Mouse (Mus musculus) kidney, adult 9 months (tissue): ENCODE results near the gene Zfp276.
A peak's percentile ranks its signal among the peaks of the same experiment; 100 is the strongest.
"Not testable (repeated sequence)": the region's sequence is repeated elsewhere in the genome, so short reads cannot be mapped to it uniquely, and the experiment has no call there.

Source experiments
- DNase-seq: peaks from one replicate; pipeline ENCODE4 v3.0.0; 2022

The Zfp276 gene

GRCm38 (mm10) chr8:123254099-123254885, at the start of gene Zfp276, which contains the start of gene Vps9d1:
Zfp276 (plus strand) TSS chr8:123254195.
Vps9d1 (minus strand) TSS chr8:123254348.
- DNase-seq: peak; percentile 80

- no peak for DNase-seq
These were observed 42.1 kb upstream of the Zfp276 start for GRCm38 (mm10) chr8:123211876-123212275.

- DNase-seq: peak; percentile 98
These were observed 41.5 kb upstream of the Zfp276 start, which contains the start of the genes Chmp1a and Spata33 for GRCm38 (mm10) chr8:123212321-123213117. Chmp1a (minus strand) TSS chr8:123212763. Spata33 (plus strand) TSS chr8:123212832.

GRCm38 (mm10) chr8:123213118-123213772, 40.8 kb upstream of the Zfp276 start:
- no peak for DNase-seq

- DNase-seq: no peak
These were observed 38.6 kb upstream of the Zfp276 start for GRCm38 (mm10) chr8:123215430-123215829.

- no peak for DNase-seq
These were observed 33.1 kb upstream of the Zfp276 start for GRCm38 (mm10) chr8:123220917-123221316.

- DNase-seq: peak; percentile 93
These were observed 29.4 kb upstream of the Zfp276 start, which contains the start of gene Cdk10 for GRCm38 (mm10) chr8:123224278-123225266. Cdk10 (plus strand) TSS chr8:123224842.

GRCm38 (mm10) chr8:123228416-123228815, 25.6 kb upstream of the Zfp276 start:
- no peak for DNase-seq

GRCm38 (mm10) chr8:123230326-123230725, 23.7 kb upstream of the Zfp276 start:
- not testable (repeated sequence) for DNase-seq

GRCm38 (mm10) chr8:123231742-123232141, 22.3 kb upstream of the Zfp276 start:
- no peak for DNase-seq

GRCm38 (mm10) chr8:123232553-123232952, 21.4 kb upstream of the Zfp276 start:
- no peak for DNase-seq

- DNase-seq: no peak
These were observed 20.7 kb upstream of the Zfp276 start for GRCm38 (mm10) chr8:123233300-123233699.

- DNase-seq: no peak
These were observed 20.2 kb upstream of the Zfp276 start for GRCm38 (mm10) chr8:123233760-123234159.

GRCm38 (mm10) chr8:123234918-123235519, 19.0 kb upstream of the Zfp276 start:
- DNase-seq: no peak

- DNase-seq: peak; percentile 97
These were observed 18.2 kb upstream of the Zfp276 start, which contains the start of gene Spata2l for GRCm38 (mm10) chr8:123235520-123236497. Spata2l (minus strand) TSS chr8:123236233.

- DNase-seq: no peak
These were observed 14.6 kb upstream of the Zfp276 start for GRCm38 (mm10) chr8:123239398-123239797.

GRCm38 (mm10) chr8:123242107-123242923, 11.7 kb upstream of the Zfp276 start:
- DNase-seq: no peak

- DNase-seq: no peak
These were observed 10.9 kb upstream of the Zfp276 start for GRCm38 (mm10) chr8:123243053-123243452.

- DNase-seq: peak; percentile 83
These were observed 9.6 kb upstream of the Zfp276 start for GRCm38 (mm10) chr8:123244382-123244781.
